Mouse (Mus musculus) intestine, embryonic 14.5 days (tissue): ENCODE measurements around the gene Sarnp. TPM values are rescaled to one million over a fixed set of nuclear protein-coding genes. Genes with fewer than 3 reads are reported as not detected.

Experiments
- ATAC-seq: fragments of 200-750 bp; cut with Nextera tagmentation; replicated peaks from 2 replicates; pipeline ENCODE4 v1.8.0; 2017; ENCODE audit warnings: low read depth, moderate number of reproducible peaks, moderate TSS enrichment, moderate library complexity; ENCODE audit not compliant: low FRiP score, low TSS enrichment
- DNase-seq: peaks from one replicate; pipeline ENCODE4 v3.0.0-alpha.2; 2018; ENCODE audit warnings: low spot score
- H3K27ac ChIP-seq: fragments of 300-500 bp; sonication (generic); 2 replicates; pipeline ENCODE4 v1.5.1; 2014; ENCODE audit warnings: low read depth, mild to moderate bottlenecking, control low read depth
- H3K27me3 ChIP-seq: fragments of 300-500 bp; sonication (generic); replicated peaks from 2 replicates; pipeline ENCODE4 v1.6.1; 2014; ENCODE audit warnings: low read length, control low read depth; ENCODE audit not compliant: control insufficient read depth, insufficient read depth
- H3K36me3 ChIP-seq: fragments of 300-500 bp; sonication (generic); 2 replicates; pipeline ENCODE4 v1.6.1; 2014; ENCODE audit warnings: low read length, control low read depth; ENCODE audit not compliant: control insufficient read depth, insufficient read depth
- H3K4me1 ChIP-seq: fragments of 300-500 bp; sonication (generic); replicated peaks from 2 replicates; pipeline ENCODE4 v1.6.1; 2014; ENCODE audit warnings: low read length, control low read depth, mixed read lengths; ENCODE audit not compliant: control insufficient read depth, insufficient read depth
- H3K4me2 ChIP-seq: fragments of 300-500 bp; sonication (generic); 2 replicates; pipeline ENCODE4 v1.6.1; 2014; ENCODE audit warnings: low read length
- H3K4me3 ChIP-seq: fragments of 300-500 bp; sonication (generic); 2 replicates; pipeline ENCODE4 v1.5.1; 2014; ENCODE audit warnings: low read depth, low read length, control low read depth, mixed read lengths
- H3K9ac ChIP-seq: fragments of 300-500 bp; sonication (generic); 2 replicates; pipeline ENCODE4 v1.6.1; 2014; ENCODE audit warnings: mild to moderate bottlenecking, low read length
- H3K9me3 ChIP-seq: fragments of 300-500 bp; sonication (generic); 2 replicates; pipeline ENCODE4 v1.6.1; 2016; ENCODE audit warnings: low read length, control low read depth; ENCODE audit not compliant: control insufficient read depth
- WGBS: fragments of 180-500 bp; shearing (Covaris S2); extraction: QIAGEN DNeasy Blood & Tissue Kit; methylation state at CpG from one replicate; pipeline ENCODE4 v1.1.7; 2014; 5-methylcytosine and 5-hydroxymethylcytosine counted together
- polyA plus RNA-seq: library from polyadenylated mRNA; unstranded; fragments of >200 nt; fragmentation: Nextera tagmentation; extraction: Ambion mirVana; gene quantifications from 2 replicates; pipeline ENCODE4 v1.2.1, GENCODE M21; 2014

The Sarnp gene
- polyA plus RNA-seq, 1 experiment from 2014 or later = 203 TPM

GRCm38 (mm10) chr10:128861176-128861575 is 44.0 kb downstream of the Sarnp start:
- peaks cover 65% of the 10 kb centered on the region for H3K36me3 ChIP-seq
- H3K9ac ChIP-seq = no peak overlapping the region
- ATAC-seq (no peak), DNase-seq (no peak)
- no peak overlapping the region for H3K4me2 ChIP-seq
- H3K4me3 ChIP-seq = no peak overlapping the region
- no peaks in the 10 kb centered on the region for H3K27me3 ChIP-seq
- no peak overlapping the region for H3K27ac ChIP-seq
- H3K4me1 ChIP-seq = no peaks in the 10 kb centered on the region
- no peaks in the 10 kb centered on the region for H3K9me3 ChIP-seq

GRCm38 (mm10) chr10:128866042-128866441 is 48.9 kb downstream of the Sarnp start:
- no peak overlapping the region for H3K9ac ChIP-seq
- H3K9me3 ChIP-seq = no peaks in the 10 kb centered on the region
- ATAC-seq (no peak), DNase-seq (no peak)
- no peak overlapping the region for H3K27ac ChIP-seq
- no peak overlapping the region for H3K4me2 ChIP-seq
- H3K4me1 ChIP-seq = no peaks in the 10 kb centered on the region
- WGBS = 84% methylated on average over 3 of the region's 3 CpGs
- no peaks in the 10 kb centered on the region for H3K27me3 ChIP-seq
- peaks cover 66% of the 10 kb centered on the region for H3K36me3 ChIP-seq
- no peak overlapping the region for H3K4me3 ChIP-seq

GRCm38 (mm10) chr10:128866518-128866917 is 49.4 kb downstream of the Sarnp start:
- H3K36me3 ChIP-seq = peaks cover 66% of the 10 kb centered on the region
- H3K9ac ChIP-seq = no peak overlapping the region
- H3K27me3 ChIP-seq = no peaks in the 10 kb centered on the region
- DNase-seq = no peak
- no peaks in the 10 kb centered on the region for H3K9me3 ChIP-seq
- H3K27ac ChIP-seq = no peak overlapping the region
- no peaks in the 10 kb centered on the region for H3K4me1 ChIP-seq
- no peak overlapping the region for H3K4me3 ChIP-seq
- WGBS = 87% methylated on average over 1 of the region's 1 CpGs
- no peak overlapping the region for H3K4me2 ChIP-seq
- no peak for ATAC-seq

GRCm38 (mm10) chr10:128870341-128870740 is 53.2 kb downstream of the Sarnp start:
- WGBS = 88% methylated on average over 3 of the region's 3 CpGs
- no peaks in the 10 kb centered on the region for H3K9me3 ChIP-seq
- H3K27ac ChIP-seq = no peak overlapping the region
- DNase-seq (no peak), ATAC-seq (no peak)
- no peaks in the 10 kb centered on the region for H3K27me3 ChIP-seq
- H3K9ac ChIP-seq = no peak overlapping the region
- no peak overlapping the region for H3K4me3 ChIP-seq
- peaks cover 77% of the 10 kb centered on the region for H3K36me3 ChIP-seq
- no peaks in the 10 kb centered on the region for H3K4me1 ChIP-seq
- H3K4me2 ChIP-seq = no peak overlapping the region

GRCm38 (mm10) chr10:128878291-128878690 is 61.2 kb downstream of the Sarnp start:
- ATAC-seq (no peak; the same call in 1 of the 2 replicates), DNase-seq (no peak)
- H3K4me1 ChIP-seq = no peaks in the 10 kb centered on the region
- H3K9me3 ChIP-seq = no peaks in the 10 kb centered on the region
- H3K27ac ChIP-seq = no peak overlapping the region
- H3K4me2 ChIP-seq = no peak overlapping the region
- H3K9ac ChIP-seq = no peak overlapping the region
- H3K4me3 ChIP-seq = no peak overlapping the region
- H3K27me3 ChIP-seq = no peaks in the 10 kb centered on the region
- peaks cover 47% of the 10 kb centered on the region for H3K36me3 ChIP-seq

- 90% methylated on average over 2 of the region's 2 CpGs for WGBS
- H3K9me3 ChIP-seq = no peaks in the 10 kb centered on the region
- no peak overlapping the region for H3K9ac ChIP-seq
- no peak overlapping the region for H3K4me2 ChIP-seq
- no peaks in the 10 kb centered on the region for H3K4me1 ChIP-seq
- peaks cover 41% of the 10 kb centered on the region for H3K36me3 ChIP-seq
- no peak for ATAC-seq
- no peak overlapping the region for H3K4me3 ChIP-seq
- no peak for DNase-seq
- H3K27ac ChIP-seq = no peak overlapping the region
- no peaks in the 10 kb centered on the region for H3K27me3 ChIP-seq
Measured at GRCm38 (mm10) chr10:128878811-128879210, 61.7 kb downstream of the Sarnp start.

GRCm38 (mm10) chr10:128882067-128882466 is 64.9 kb downstream of the Sarnp start:
- H3K4me1 ChIP-seq = no peaks in the 10 kb centered on the region
- no peak overlapping the region for H3K4me2 ChIP-seq
- no peak overlapping the region for H3K27ac ChIP-seq
- no peaks in the 10 kb centered on the region for H3K9me3 ChIP-seq
- H3K27me3 ChIP-seq = no peaks in the 10 kb centered on the region
- 91% methylated on average over 5 of the region's 5 CpGs for WGBS
- no peak overlapping the region for H3K9ac ChIP-seq
- no peak for ATAC-seq
- peaks cover 44% of the 10 kb centered on the region for H3K36me3 ChIP-seq
- DNase-seq = no peak
- H3K4me3 ChIP-seq = no peak overlapping the region

GRCm38 (mm10) chr10:128888941-128889827 is 72.1 kb downstream of the Sarnp start:
- H3K27ac ChIP-seq = peak overlapping the region; percentile 38; the same call in 1 of the 2 replicates
- H3K4me2 ChIP-seq = peak overlapping the region; percentile 86
- 0 out of 2 replicates have a peak, but pooled peaks cover under 1% of the 10 kb centered on the region for H3K27me3 ChIP-seq
- H3K36me3 ChIP-seq = peaks cover 40% of the 10 kb centered on the region
- peaks cover 22% of the 10 kb centered on the region for H3K4me1 ChIP-seq
- H3K9me3 ChIP-seq = no peaks in the 10 kb centered on the region
- H3K4me3 ChIP-seq = peak overlapping the region; percentile 71
- WGBS = 1% methylated on average over 6 of the region's 7 CpGs
- peak overlapping the region; percentile 6; the same call in 1 of the 2 replicates for H3K9ac ChIP-seq
- ATAC-seq (peak; percentile 35), DNase-seq (peak; percentile 62)

GRCm38 (mm10) chr10:128889846-128890245 is 72.7 kb downstream of the Sarnp start:
- peaks cover 33% of the 10 kb centered on the region for H3K36me3 ChIP-seq
- peak overlapping the region; percentile 86 for H3K4me2 ChIP-seq
- 20% methylated on average over 1 of the region's 2 CpGs for WGBS
- H3K9ac ChIP-seq = peak overlapping the region; percentile 74; the same call in 1 of the 2 replicates
- peak overlapping the region; percentile 71 for H3K4me3 ChIP-seq
- no peaks in the 10 kb centered on the region for H3K9me3 ChIP-seq
- no peak for DNase-seq
- H3K4me1 ChIP-seq = peaks cover 22% of the 10 kb centered on the region
- H3K27ac ChIP-seq = no peak overlapping the region
- no peak for ATAC-seq
- H3K27me3 ChIP-seq = 0 out of 2 replicates have a peak, but pooled peaks cover 3% of the 10 kb centered on the region
